Mouse (Mus musculus): ENCODE data around the gene Nkx2-1. TPM values are rescaled to one million over a fixed set of nuclear protein-coding genes. Genes with fewer than 3 reads are reported as not detected.

Gene Nkx2-1
- polyA plus RNA-seq (2015; fragmentation: Nextera tagmentation; extraction: Ambion mirVana): 0.14 and 0.73 TPM in 2 replicates

GRCm38 (mm10) chr12:56536884-56537265 is at the start of gene Nkx2-1:
Gene Nkx2-1, minus strand, starts transcription at chr12:56536908.
- H3K4me1 ChIP-seq (replicated peaks): peaks cover 12% of the 10 kb centered on the region; the same call in 1 of the 2 replicates
- H3K9me3 ChIP-seq: no peaks in the 10 kb centered on the region
- no peaks in the 10 kb centered on the region for H3K36me3 ChIP-seq
- 2% methylated on average over 11 of the region's 11 CpGs for WGBS
- H3K9ac ChIP-seq: no peak within 1 kb of the TSS
- no peak within 1 kb of the TSS for H3K4me2 ChIP-seq
- no peak for ATAC-seq (ENCODE audit: low read depth)
- H3K27ac ChIP-seq (replicated peaks): no peak within 1 kb of the TSS
- peaks cover 98% of the 10 kb centered on the region for H3K27me3 ChIP-seq
- H3K4me3 ChIP-seq: no peak within 1 kb of the TSS

GRCm38 (mm10) chr12:56541068-56541467 is 4.4 kb upstream of the Nkx2-1 start:
- Histone ChIP-seq H3K4me3 (no peak overlapping the region), H3K4me1 (replicated peaks) (no peaks in the 10 kb centered on the region), H3K4me2 (no peak overlapping the region), H3K27me3 (peaks cover 96% of the 10 kb centered on the region), H3K27ac (replicated peaks) (no peak overlapping the region), H3K9me3 (no peaks in the 10 kb centered on the region), H3K9ac (no peak overlapping the region), H3K36me3 (no peaks in the 10 kb centered on the region)
- ATAC-seq (ENCODE audit: low read depth): no peak
- WGBS: 2% methylated on average over 14 of the region's 14 CpGs

- Histone ChIP-seq H3K4me1 (replicated peaks) (no peaks in the 10 kb centered on the region), H3K4me3 (no peak overlapping the region), H3K9me3 (no peaks in the 10 kb centered on the region), H3K9ac (no peak overlapping the region), H3K27ac (replicated peaks) (no peak overlapping the region), H3K27me3 (peaks cover 96% of the 10 kb centered on the region), H3K4me2 (no peak overlapping the region), H3K36me3 (no peaks in the 10 kb centered on the region)
- ATAC-seq (ENCODE audit: low read depth): no peak
- WGBS: 1% methylated on average over 10 of the region's 10 CpGs
These were observed 3.9 kb upstream of the Nkx2-1 start for GRCm38 (mm10) chr12:56540591-56540990.

GRCm38 (mm10) chr12:56538601-56539000 is 1.9 kb upstream of the Nkx2-1 start:
- no peak overlapping the region for H3K27ac ChIP-seq (replicated peaks)
- 3% methylated on average over 3 of the region's 3 CpGs for WGBS

GRCm38 (mm10) chr12:56537931-56538330 is 1.2 kb upstream of the Nkx2-1 start:
- no peak overlapping the region for H3K4me2 ChIP-seq
- ATAC-seq (ENCODE audit: low read depth): no peak
- WGBS: 1% methylated on average over 6 of the region's 6 CpGs

More at GRCm38 (mm10) chr12:56538601-56539000, 1.9 kb upstream of the Nkx2-1 start:
- Histone ChIP-seq H3K9ac (no peak overlapping the region), H3K27me3 (peaks cover 99% of the 10 kb centered on the region), H3K4me1 (replicated peaks) (peaks cover 8% of the 10 kb centered on the region; the same call in 1 of the 2 replicates), H3K4me2 (no peak overlapping the region), H3K36me3 (no peaks in the 10 kb centered on the region), H3K4me3 (no peak overlapping the region), H3K9me3 (no peaks in the 10 kb centered on the region)
- ATAC-seq (ENCODE audit: low read depth): no peak

GRCm38 (mm10) chr12:56537342-56537741 is 634 bp upstream of the Nkx2-1 start:
- H3K4me1 ChIP-seq (replicated peaks): peaks cover 12% of the 10 kb centered on the region; the same call in 1 of the 2 replicates
- H3K4me2 ChIP-seq: no peak overlapping the region
- ATAC-seq (ENCODE audit: low read depth): no peak
- no peak overlapping the region for H3K9ac ChIP-seq
- no peaks in the 10 kb centered on the region for H3K9me3 ChIP-seq
- under 1% methylated on average over 19 of the region's 19 CpGs for WGBS
- no peak overlapping the region for H3K4me3 ChIP-seq
- no peak overlapping the region for H3K27ac ChIP-seq (replicated peaks)
- H3K27me3 ChIP-seq: peaks cover 98% of the 10 kb centered on the region
- H3K36me3 ChIP-seq: no peaks in the 10 kb centered on the region

More at GRCm38 (mm10) chr12:56537931-56538330, 1.2 kb upstream of the Nkx2-1 start:
- Histone ChIP-seq H3K36me3 (no peaks in the 10 kb centered on the region), H3K27me3 (peaks cover 99% of the 10 kb centered on the region), H3K4me1 (replicated peaks) (peaks cover 11% of the 10 kb centered on the region; the same call in 1 of the 2 replicates), H3K4me3 (no peak overlapping the region), H3K9ac (no peak overlapping the region), H3K27ac (replicated peaks) (no peak overlapping the region), H3K9me3 (no peaks in the 10 kb centered on the region)

GRCm38 (mm10) chr12:56536174-56536883 is 379 bp downstream of the Nkx2-1 start:
- H3K27ac ChIP-seq (replicated peaks): no peak overlapping the region
- peaks cover 98% of the 10 kb centered on the region for H3K27me3 ChIP-seq
- ATAC-seq (ENCODE audit: low read depth): no peak
- H3K9ac ChIP-seq: no peak overlapping the region
- no peak overlapping the region for H3K4me3 ChIP-seq
- no peaks in the 10 kb centered on the region for H3K36me3 ChIP-seq
- no peak overlapping the region for H3K4me2 ChIP-seq
- 1% methylated on average over 44 of the region's 44 CpGs for whole genome bisulfite sequencing
- H3K4me1 ChIP-seq (replicated peaks): peaks cover 12% of the 10 kb centered on the region; the same call in 1 of the 2 replicates
- no peaks in the 10 kb centered on the region for H3K9me3 ChIP-seq

GRCm38 (mm10) chr12:56535411-56536173 is 1.1 kb downstream of the Nkx2-1 start:
- Histone ChIP-seq H3K4me2 (no peak overlapping the region), H3K4me3 (no peak overlapping the region), H3K4me1 (replicated peaks) (peaks cover 12% of the 10 kb centered on the region; the same call in 1 of the 2 replicates), H3K36me3 (no peaks in the 10 kb centered on the region), H3K9me3 (no peaks in the 10 kb centered on the region), H3K9ac (no peak overlapping the region), H3K27me3 (peaks cover 98% of the 10 kb centered on the region), H3K27ac (replicated peaks) (no peak overlapping the region)
- WGBS: under 1% methylated on average over 31 of the region's 36 CpGs
- no peak for ATAC-seq (ENCODE audit: low read depth)

GRCm38 (mm10) chr12:56534651-56535326 is 1.9 kb downstream of the Nkx2-1 start:
- peak overlapping the region; percentile 18 for H3K4me2 ChIP-seq
- no peak overlapping the region for H3K9ac ChIP-seq
- WGBS: under 1% methylated on average over 62 of the region's 62 CpGs
- peaks cover 12% of the 10 kb centered on the region; the same call in 1 of the 2 replicates for H3K4me1 ChIP-seq (replicated peaks)
- peaks cover 98% of the 10 kb centered on the region for H3K27me3 ChIP-seq
- no peaks in the 10 kb centered on the region for H3K9me3 ChIP-seq
- ATAC-seq (ENCODE audit: low read depth): no peak; the same call in 1 of the 2 replicates
- H3K4me3 ChIP-seq: peak overlapping the region; percentile 3
- H3K27ac ChIP-seq (replicated peaks): no peak overlapping the region
- H3K36me3 ChIP-seq: no peaks in the 10 kb centered on the region

GRCm38 (mm10) chr12:56534311-56534650 is 2.4 kb downstream of the Nkx2-1 start:
- peaks cover 12% of the 10 kb centered on the region; the same call in 1 of the 2 replicates for H3K4me1 ChIP-seq (replicated peaks)
- H3K27ac ChIP-seq (replicated peaks): no peak overlapping the region
- H3K36me3 ChIP-seq: no peaks in the 10 kb centered on the region
- H3K9me3 ChIP-seq: no peaks in the 10 kb centered on the region
- H3K4me3 ChIP-seq: peak overlapping the region; percentile 3; the same call in 1 of the 2 replicates
- peak overlapping the region; percentile 18 for H3K4me2 ChIP-seq
- peaks cover 98% of the 10 kb centered on the region for H3K27me3 ChIP-seq
- ATAC-seq (ENCODE audit: low read depth): no peak
- under 1% methylated on average over 24 of the region's 24 CpGs for WGBS
- H3K9ac ChIP-seq: no peak overlapping the region

GRCm38 (mm10) chr12:56533501-56534310 is 3.0 kb downstream of the Nkx2-1 start:
- Histone ChIP-seq H3K9me3 (no peaks in the 10 kb centered on the region), H3K27me3 (peaks cover 98% of the 10 kb centered on the region), H3K4me1 (replicated peaks) (peaks cover 12% of the 10 kb centered on the region; the same call in 1 of the 2 replicates), H3K4me3 (peak overlapping the region; percentile 11; the same call in 1 of the 2 replicates), H3K27ac (replicated peaks) (no peak overlapping the region), H3K9ac (no peak overlapping the region), H3K4me2 (no peak overlapping the region), H3K36me3 (no peaks in the 10 kb centered on the region)
- under 1% methylated on average over 54 of the region's 54 CpGs for WGBS
- ATAC-seq (ENCODE audit: low read depth): no peak
